Mouse (Mus musculus): ENCODE data around the gene Gtpbp2.

The Gtpbp2 gene

DNA sequence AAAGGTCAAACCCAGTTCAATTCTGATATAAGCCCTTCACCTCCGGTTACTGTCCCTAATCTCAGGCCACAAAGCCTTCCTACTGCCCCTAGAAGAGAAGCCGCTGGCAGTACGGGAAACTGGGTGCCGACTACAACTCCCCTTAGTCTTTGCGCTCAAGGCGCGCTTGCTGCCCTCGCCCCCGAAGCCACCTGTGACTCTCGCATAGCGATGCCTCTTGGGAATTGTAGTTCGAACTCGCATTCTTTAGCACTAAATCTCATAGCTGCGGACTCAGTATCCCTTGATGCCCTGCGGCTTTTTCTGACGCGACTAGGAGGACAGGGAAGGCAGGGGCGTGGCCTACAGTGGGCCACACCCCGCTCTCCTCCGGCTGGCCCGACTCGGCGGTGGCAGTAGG, at the start of gene Gtpbp2:
Gene Gtpbp2 (plus strand): TSS at position 347 of the 400 bp plus-strand sequence.
- peak; percentile 99 for DNase-seq (ENCODE audit: low read depth, low spot score)

DNA sequence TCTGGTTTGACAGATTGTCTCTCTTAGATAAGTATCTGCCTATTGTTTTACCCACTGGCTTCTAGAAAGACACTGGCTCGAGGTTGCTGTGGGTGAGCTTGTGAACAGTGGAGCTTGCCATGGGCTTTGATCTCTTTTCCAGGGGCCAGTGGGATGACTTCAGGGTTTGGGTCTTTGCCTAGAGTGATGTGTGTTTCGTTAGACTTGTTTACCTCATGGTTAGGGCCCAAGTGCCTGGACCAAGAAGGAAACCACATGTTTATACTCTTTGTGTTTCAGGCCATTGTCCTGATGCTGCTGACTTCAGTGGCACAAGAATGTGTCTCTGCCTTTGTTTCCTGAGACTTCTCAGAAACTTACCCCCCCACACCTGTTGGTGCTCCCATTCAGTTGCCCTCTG, 45.3 kb upstream of the Gtpbp2 start:
- DNase-seq (ENCODE audit: low read depth, low spot score) = no peak

DNA sequence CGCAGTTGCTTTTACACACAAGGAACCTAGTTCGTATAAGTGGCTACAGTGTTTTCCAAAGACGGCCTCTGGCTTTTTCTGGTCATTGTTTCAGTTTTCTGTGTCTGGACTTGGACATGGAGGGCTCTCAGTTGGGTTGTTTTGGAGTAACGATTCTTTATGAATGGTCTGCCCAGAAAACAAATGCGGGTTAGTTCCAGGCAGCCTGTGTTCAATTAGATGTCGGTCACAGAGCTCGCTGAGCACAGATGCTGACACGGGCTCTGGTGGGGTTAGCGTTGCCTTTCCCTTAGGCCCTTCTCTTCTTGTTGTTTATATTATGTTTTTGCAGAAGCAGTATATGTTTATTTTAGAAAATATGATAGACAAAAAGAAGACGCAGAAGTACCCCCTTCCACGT, 44.7 kb upstream of the Gtpbp2 start:
- DNase-seq (ENCODE audit: low read depth, low spot score) = no peak

DNA sequence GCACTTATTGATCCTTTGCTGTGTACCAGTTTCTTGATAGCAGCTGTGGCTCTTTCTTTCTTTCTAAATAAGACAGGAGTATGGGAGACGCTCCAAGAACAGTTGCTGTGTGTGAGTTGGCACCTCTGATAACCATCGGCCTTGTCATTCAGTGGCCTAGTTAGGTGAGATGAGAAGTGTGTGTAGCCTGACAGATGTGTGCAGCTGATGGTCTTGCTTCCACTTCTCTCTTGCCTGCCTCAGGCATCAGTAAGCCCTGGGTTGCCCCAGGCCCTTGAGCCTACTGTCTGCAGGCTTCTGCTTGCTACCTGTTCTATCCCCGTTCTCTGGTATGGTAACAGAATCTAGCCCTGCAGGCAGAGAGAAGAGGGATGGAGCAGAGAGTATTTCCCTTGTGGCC, 44.0 kb upstream of the Gtpbp2 start:
- no peak for DNase-seq (ENCODE audit: low read depth, low spot score)

DNA sequence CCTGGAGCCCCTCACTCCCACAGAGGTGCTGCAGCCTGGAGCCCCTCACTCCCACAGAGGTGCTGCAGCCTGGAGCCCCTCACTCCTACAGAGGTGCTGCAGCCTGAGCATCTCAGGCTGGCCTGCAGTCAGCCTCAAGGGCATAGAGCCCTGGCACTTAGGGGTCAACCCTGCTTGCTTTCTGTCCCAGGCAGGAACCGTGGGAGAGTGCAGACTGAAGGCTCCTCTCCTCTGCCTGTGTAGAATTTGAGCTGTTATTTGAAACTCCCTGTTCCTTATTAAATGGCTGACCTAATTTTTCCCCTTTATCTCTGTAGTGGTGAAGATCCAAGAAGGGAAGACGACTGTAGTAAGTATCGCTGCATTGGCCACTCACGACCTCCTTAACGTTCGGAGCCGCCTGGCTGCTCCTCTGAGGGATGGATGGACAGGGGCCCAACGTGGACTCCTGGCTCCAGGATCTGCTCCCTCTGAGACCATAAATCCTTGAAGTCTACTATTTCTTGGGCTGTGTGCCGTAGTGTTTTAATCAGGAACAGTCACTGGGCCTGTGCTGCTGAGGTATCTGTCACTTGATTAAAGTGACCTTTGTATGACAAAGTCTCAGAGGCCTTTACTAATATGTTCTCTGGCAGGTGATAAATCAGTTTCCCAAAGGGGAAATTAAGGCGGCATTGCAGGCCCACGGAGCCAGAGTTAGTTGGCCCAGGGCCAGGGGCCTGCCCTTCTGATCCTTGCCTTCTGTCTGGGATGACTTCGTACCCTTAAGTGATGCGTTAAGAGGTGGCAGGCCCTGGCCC, 43.0 kb upstream of the Gtpbp2 start:
- DNase-seq (ENCODE audit: low read depth, low spot score) = no peak

DNA sequence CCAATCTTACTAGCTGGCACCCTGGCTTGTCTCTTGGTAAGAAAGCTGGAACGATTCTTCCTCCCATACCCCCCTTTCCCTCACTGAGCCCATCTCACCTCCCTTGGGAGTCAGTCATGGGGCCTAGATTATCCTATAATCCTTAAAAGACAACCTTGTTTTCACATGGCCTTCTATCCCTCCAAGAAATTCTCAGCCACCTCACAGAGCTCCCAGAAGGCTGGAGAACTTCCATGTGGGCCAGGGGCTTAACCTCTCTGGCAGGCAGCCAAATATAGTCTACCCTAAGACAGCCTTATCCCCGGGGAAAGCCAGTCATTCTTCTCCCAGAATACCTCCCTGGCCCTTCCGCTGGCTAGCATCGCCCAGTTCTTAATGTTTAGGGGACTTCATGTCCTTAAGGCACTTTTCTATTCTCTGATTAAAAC, 42.4 kb upstream of the Gtpbp2 start:
- DNase-seq (ENCODE audit: low read depth, low spot score) = no peak

DNA sequence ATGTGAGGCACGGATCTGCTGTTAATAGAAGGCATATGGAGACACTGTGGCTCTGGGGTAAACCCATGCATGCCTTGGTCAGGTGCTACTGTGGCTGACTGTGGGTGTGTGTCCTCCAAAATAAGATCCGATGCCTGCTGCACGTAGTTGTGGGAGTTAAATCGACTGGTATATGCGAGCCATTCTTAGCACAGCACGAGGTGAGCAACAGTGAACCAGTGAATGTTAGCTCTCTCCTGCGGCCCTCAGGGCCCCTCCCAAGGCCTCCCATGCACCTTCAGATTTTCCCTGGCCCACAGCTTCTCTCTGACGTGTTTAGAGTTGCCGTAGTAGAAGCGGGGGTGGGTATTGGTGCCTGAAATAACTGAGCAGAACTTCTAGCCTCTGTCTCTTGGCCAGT, 41.2 kb upstream of the Gtpbp2 start:
- no peak for DNase-seq (ENCODE audit: low read depth, low spot score)

DNA sequence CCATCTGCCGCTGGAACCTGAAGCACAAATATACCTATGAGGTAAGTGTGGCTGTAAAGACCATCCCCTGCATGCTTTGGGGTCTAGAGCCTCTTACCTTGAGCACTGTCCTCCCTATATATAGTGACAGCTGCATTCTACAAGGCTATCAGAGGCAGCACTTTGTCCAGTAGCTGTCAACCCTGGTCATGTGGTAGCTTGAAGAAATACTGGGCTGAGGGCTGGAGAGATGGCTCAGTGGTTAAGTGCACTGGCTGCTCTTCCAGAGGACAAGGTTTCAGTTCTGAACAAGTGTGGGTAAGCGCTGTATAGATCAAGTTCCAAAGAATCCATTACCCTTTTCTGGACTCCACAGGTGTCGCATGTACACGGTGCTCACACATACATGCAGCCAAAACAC, 38.0 kb upstream of the Gtpbp2 start:
- no peak for DNase-seq (ENCODE audit: low read depth, low spot score)

DNA sequence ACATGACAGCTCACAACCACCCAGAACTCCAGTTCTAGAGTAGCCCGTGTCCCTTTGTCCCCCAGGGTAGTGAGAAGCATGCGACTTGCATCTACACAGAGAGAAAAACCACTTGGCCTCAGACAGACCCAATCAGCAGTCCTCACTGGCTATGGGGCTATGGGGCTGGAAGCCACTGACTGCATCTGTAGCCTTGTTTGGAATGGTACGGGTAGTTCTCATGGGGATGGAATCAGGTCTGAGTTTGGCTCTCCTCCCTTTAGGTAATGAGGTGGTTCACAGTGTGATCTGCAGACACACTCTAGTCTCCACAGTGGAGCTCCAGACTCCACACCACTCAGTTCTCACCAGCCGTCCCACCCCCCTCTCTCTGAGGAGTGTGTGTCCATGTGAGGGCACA, 37.5 kb upstream of the Gtpbp2 start:
- DNase-seq (ENCODE audit: low read depth, low spot score) = no peak

DNA sequence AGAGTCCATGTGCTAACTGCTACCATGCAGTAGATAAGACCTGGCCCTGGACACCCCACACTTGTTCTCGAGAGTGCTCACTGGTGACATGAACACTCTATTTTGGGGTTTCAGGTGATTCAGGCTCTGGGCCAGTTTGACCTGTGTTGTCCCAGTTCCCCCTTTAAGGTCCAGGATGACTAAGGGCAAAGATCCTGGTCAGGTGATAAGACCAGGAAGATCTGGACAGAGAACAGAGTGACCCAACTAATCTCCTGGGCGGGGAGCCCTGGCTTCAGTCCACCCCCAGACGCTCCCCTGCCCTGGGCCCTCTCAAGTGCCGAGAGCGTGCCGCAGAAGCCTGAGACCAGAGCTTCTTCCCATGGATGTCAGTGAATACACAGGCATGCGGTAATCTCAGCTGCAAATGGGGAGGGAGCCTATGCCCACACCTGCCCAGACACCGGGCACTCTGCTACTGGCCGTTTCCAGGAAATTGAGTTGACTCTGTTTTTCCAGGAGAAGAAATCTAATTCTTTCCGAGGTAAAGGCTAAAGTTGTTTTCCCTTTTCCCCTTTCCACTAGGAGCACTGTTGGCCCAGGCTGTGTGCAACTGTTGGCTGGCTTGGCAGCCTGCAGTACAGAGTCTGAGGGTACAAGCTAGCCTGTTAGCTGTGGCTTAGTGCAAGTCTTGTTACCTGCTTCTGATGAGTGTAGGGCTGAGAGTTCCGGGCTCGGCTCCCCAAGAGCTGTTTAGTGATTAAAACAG, 36.7 kb upstream of the Gtpbp2 start:
- DNase-seq (ENCODE audit: low read depth, low spot score) = no peak

DNA sequence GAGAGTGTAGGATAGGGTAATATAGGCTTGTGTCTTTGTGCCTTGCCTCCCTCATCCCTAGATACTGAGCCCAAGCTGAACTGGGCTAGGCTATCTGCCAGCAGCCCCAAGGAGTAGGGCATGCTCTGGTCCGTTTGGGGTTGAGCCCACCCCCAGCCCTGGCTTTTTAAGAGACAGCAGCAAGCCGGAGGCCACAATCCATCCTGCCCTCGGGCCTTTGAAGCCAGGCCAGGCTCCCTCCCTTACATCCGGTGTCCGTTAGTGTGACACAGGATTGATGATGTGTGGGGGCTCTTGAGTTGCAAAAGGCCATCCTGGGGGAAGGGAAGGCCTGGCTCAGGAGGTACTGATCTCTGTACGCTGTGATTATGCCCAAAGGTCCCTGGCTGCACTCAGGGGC, 34.2 kb upstream of the Gtpbp2 start:
- DNase-seq (ENCODE audit: low read depth, low spot score) = no peak

DNA sequence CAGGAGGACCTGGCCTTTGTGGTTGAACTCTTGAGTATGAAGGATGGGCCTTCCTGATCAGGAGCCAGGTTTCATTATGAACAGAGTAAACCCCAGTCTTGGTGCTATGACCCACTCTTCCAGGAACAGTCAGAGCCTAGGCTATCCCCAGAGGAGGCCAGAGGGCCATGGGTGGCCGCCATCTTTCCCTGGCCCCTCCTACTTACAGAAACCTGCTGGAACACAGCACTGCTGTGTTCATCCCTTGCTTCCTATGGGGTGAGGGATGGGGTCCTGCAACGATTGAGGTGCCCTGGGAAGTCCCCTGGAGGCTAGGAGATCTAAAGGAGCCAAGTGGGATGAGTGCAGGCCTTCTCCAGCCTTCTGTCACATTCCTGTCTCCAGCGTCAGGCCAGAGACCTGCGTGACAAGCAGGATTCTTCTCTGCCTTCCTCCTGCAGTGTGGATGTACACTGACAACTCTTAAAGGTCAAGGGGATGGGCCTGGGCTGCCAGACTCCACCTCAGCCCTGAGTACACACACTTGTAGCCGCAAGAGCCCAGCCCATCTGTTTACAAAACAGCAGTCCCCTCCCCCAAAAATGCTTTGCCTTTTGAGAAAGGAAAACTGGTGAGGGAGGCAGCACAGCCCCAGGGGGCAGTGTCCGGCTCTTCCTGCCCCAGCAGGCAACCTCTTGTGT, 32.9 kb upstream of the Gtpbp2 start:
- DNase-seq (ENCODE audit: low read depth, low spot score) = peak; percentile 79

DNA sequence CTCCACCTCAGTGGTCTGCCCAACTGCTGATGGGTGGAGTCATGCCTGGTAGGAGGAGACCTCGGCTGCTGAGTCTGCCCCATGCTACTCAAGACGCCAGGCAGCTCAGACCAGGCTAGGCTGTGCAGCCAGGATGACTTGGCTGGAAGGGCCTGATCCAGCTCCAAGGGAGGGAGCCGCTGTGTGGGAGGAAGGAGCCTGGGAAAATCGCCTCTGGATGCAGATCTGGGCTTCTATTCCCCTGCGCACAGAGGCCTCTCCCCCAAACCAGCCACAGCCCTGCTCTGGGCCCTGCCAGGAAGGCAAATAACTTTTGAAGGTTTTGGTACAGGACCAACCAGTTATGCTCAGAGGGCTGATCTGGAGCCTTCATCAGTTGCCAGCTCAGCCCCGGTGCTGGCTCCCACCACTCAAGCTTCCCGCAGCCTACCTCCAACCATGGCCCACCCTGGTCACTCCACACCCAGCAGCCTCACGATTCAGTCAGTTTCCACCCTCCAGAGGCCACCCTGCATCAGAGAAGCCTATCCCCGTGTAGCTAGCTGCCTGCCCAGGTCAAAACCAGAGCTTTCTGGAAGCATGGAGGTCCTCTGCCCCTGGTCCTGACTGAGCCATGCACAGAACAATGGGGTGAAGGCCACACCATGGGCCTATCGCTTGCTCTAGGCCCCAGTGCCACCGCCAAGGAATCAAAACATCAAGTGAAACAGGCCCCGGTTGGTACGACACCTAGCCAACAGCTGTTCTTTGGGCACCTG, 30.9 kb upstream of the Gtpbp2 start:
- DNase-seq (ENCODE audit: low read depth, low spot score) = peak; percentile 45

DNA sequence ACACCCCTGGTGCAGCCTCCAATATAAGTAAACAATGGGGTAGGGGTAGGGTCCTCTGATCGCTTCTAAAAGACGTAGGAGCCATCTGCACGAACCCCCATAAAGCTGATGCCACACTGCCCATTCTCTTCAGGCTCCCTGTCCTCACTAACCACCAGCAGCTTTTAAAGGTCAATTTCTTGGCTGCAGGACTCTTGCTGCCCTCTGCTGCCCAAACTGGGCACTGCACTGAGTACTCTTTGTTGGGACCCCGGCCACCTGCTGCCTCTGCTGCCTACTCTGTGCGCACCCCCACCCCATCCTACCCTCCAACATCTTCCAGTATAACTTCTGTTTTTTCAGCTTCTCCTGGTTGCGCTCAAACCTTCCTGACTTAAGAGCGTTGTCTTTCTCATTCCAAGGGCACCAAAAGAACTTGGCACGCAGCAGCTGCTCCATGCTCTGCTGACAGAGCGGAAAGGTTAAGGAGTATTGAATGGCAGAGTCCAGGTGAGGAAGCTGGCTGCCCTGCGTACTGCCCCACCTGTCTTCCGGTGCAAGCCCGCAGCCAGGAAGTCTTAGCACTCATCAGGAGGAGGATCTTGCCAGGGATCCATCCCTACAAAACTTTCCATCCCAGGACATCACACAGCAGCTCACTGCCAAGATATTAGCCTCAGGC, 28.6 kb upstream of the Gtpbp2 start:
- peak; percentile 80 for DNase-seq (ENCODE audit: low read depth, low spot score)

DNA sequence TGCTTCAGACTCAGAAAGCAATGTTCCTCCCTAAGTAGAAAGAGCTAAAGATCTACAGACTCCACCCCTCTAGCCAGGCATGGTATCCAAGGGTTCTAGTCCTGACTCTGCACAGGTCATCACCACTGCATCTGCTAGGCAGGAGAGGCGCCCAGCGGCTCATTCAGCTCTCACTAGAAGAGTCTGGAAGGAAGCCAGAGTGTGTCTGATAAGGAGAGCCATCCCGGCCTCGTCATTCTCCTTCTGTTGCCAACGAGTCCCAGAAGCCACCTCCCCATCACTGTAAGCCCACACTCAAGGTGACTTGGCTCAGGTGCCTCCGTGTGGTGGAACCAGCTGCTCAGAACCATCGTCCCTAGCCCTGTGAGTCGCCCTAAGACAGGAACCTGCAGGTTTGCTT, 28.0 kb upstream of the Gtpbp2 start:
- DNase-seq (ENCODE audit: low read depth, low spot score) = no peak

DNA sequence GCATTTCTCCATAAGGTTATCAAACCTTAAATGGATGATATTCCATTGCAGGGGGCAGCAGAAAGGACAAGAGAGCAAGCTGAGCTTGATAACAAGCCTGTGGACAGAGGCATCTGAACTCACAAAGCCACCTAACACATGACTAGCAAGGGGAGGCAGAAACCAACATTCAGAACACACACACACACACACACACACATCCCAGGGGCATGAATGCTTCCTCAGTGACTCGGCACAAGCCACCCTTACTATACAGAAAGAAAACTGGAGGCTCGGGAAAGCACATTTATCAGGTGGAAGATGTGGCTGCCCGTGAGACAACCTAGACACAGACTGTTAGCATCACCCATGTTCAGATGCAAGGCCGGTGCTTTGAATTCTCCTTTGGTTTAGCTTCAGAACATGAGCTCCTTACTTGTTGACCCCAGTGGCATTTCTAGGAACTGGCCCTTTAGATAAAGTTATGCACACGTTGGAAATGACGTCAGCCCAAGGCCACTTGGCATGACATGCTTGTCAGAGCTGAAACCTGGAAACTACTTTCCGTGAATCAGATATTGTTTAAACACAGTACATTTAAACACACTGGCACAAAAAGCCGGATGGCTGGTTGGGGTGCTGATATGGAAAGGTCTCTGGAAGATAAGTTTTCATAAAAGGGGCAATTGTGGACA, 22.1 kb upstream of the Gtpbp2 start:
- no peak for DNase-seq (ENCODE audit: low read depth, low spot score)

DNA sequence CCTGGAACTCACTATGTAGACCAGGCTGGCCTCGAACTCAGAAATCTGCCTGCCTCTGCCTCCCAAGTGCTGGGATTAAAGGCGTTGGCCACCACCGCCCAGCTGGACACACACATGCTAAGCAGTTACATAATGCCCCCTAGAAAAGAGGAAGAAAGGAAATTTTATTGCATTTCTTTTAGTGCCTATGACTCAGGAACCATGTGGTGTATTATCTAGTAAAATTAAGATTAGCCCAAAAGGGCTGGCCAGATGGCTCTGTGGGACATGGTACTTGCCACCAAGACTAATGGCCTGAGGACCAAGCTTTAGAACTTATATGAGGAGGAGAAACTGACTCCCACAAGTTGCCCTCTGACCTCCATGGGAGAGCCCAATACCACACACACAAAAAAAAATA, 21.0 kb upstream of the Gtpbp2 start:
- DNase-seq (ENCODE audit: low read depth, low spot score) = no peak

DNA sequence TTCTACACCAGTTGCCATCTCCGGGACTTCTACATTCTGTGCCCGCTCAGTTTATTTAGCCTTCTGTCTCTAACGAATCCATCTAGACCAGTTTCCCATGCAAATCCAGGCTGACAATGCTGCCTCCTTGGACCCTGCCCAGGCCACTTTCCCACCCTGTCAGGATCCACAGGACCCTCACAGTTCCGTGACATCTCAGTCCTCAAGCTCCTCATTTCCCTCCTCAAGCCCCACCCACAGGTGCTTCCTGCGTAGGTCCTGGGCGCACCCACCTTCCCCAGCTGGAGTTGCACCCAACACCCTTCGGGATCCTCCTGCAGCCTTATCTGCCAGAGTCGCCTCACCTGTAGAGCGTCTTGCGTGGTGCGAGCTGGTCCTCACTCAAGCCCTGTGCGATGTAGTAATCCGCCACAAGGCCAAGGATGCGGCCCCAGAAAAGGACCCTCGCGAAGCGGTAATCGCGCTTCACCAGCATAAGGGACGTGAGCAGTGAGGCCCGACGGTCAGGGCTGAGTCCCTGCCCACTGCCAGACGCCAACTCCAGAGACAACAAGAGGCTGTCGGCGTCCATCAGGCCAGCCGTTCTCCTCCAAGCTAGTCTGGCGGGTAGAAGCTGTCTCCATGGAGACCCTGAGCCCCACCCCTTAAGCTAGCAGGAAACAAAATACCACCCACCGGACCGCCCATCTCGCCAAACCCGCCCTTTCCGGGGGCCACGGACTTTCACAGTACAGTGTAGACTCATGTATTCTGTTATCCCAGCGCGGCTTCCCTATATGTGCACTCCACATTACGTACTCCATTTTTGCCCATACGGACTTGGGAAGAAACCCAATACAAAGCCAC, 17.0 kb upstream of the Gtpbp2 start, which contains the start of gene Rsph9:
Gene Rsph9 (minus strand): TSS at position 639 of the 846 bp plus-strand sequence.
- DNase-seq (ENCODE audit: low read depth, low spot score) = peak; percentile 87
